Mouse (Mus musculus): ENCODE results near the gene 4930404N11Rik.

GRCm38 (mm10) chr10:81336558-81336957 lies 29.1 kb downstream of the 4930404N11Rik start:
- TF ChIP-seq POLR2A (IDR thresholded peaks at IDR 0.05; ENCODE audit: low read depth, low read length) (no peak), CTCF (IDR thresholded peaks at IDR 0.05; ENCODE audit: borderline replicate concordance, insufficient read depth, low read length) (no peak)

Measured in embryonic fibroblast, embryonic 13.5 days (primary cell).